Mouse (Mus musculus) frontal cortex, postnatal 25 days (tissue): ENCODE measurements at regions not wholly inside any gene's neighbourhood (a gene's known extent, or its start where the extent isn't known, plus 50 kb on each side); places are given as distances from the start of the nearest gene placed in this dataset.
A peak's percentile ranks its signal among the peaks of the same experiment; 100 is the strongest.

Experiments
- DNase-seq, 2 experiments: peaks; one replicate each; pipeline ENCODE4 v3.0.0; 2022; ENCODE audit warnings: low spot score in 2 of 2

GRCm38 (mm10) chr4:34105251-34105650, 55.3 kb upstream of the Spaca1 start:
- no peak for DNase-seq

GRCm38 (mm10) chr4:34114323-34114722, 64.3 kb upstream of the Spaca1 start:
- DNase-seq: no peak

- no peak for DNase-seq
These were observed 67.1 kb upstream of the Spaca1 start for GRCm38 (mm10) chr4:34117086-34117485.

- DNase-seq: no peak
These were observed 73.0 kb upstream of the Spaca1 start for GRCm38 (mm10) chr4:34122959-34123520.

GRCm38 (mm10) chr4:34128224-34128623, 78.2 kb upstream of the Spaca1 start:
- DNase-seq: no peak

GRCm38 (mm10) chr4:34146133-34146867, 96.3 kb upstream of the Spaca1 start:
- no peak for DNase-seq

GRCm38 (mm10) chr4:34148956-34149739, 99.2 kb upstream of the Spaca1 start:
- DNase-seq: no peak

GRCm38 (mm10) chr4:34151605-34152347, 101.8 kb upstream of the Spaca1 start:
- DNase-seq: no peak

- DNase-seq: no peak
These were observed 105.5 kb upstream of the Spaca1 start for GRCm38 (mm10) chr4:34155501-34155900.

- DNase-seq: no peak
These were observed 108.0 kb upstream of the Spaca1 start for GRCm38 (mm10) chr4:34157818-34158511.

GRCm38 (mm10) chr4:34171265-34171862, 121.4 kb upstream of the Spaca1 start:
- DNase-seq: peak in 1 of 2 experiments; percentile 4

GRCm38 (mm10) chr4:34172000-34172399, 122.0 kb upstream of the Spaca1 start:
- DNase-seq: no peak

- no peak for DNase-seq
These were observed 127.4 kb upstream of the Spaca1 start for GRCm38 (mm10) chr4:34177421-34177820.

GRCm38 (mm10) chr4:34186522-34186921, 136.5 kb upstream of the Spaca1 start:
- no peak for DNase-seq

- DNase-seq: no peak
These were observed 153.3 kb upstream of the Spaca1 start for GRCm38 (mm10) chr4:34203193-34203848.

GRCm38 (mm10) chr4:34209179-34209896, 159.3 kb upstream of the Spaca1 start:
- no peak for DNase-seq

GRCm38 (mm10) chr4:34213731-34214130, 163.7 kb upstream of the Spaca1 start:
- no peak for DNase-seq

GRCm38 (mm10) chr4:34214346-34214745, 164.4 kb upstream of the Spaca1 start:
- no peak for DNase-seq

- no peak for DNase-seq
These were observed 171.9 kb upstream of the Spaca1 start for GRCm38 (mm10) chr4:34221915-34222314.
